Mouse (Mus musculus): ENCODE data around the gene Arhgap30.

- TF ChIP-seq POLR2A (IDR thresholded peaks at IDR 0.05; ENCODE audit: insufficient read length, low read depth) (no peak), REST (IDR thresholded peaks at IDR 0.05; ENCODE audit: insufficient read depth, insufficient read length) (no peak), MYOD1 (IDR thresholded peaks at IDR 0.05; ENCODE audit: control insufficient read depth in 1 of 3, insufficient read length in 2 of 3, low read depth in 2 of 3) (no peak), E2F4 (IDR thresholded peaks at IDR 0.05; ENCODE audit: insufficient read depth) (no peak)
Measured at GRCm38 (mm10) chr1:171438014-171438670, 49.4 kb downstream of the Arhgap30 start.

All from myocyte (in vitro differentiated cells).